Mouse (Mus musculus) small intestine, adult 2 months (tissue): ENCODE data around the gene Rabggta. TPM values are rescaled to one million over a fixed set of nuclear protein-coding genes. Genes with fewer than 3 reads are reported as not detected.
A peak's percentile ranks its signal among the peaks of the same experiment; 100 is the strongest.

Source experiments
- H3K27ac ChIP-seq: fragments of 200-500 bp; 2 replicates; pipeline ENCODE4 v1.5.1; 2012; ENCODE audit warnings: low read depth, low read length, control low read depth, inconsistent platforms; ENCODE audit not compliant: insufficient read depth
- H3K27me3 ChIP-seq: fragments of 200-500 bp; 2 replicates; pipeline ENCODE4 v1.6.1; 2012; ENCODE audit warnings: mild to moderate bottlenecking, moderate library complexity, low read length, inconsistent platforms; ENCODE audit not compliant: control insufficient read depth, insufficient read depth
- H3K36me3 ChIP-seq: fragments of 200-500 bp; 2 replicates; pipeline ENCODE4 v1.6.1; 2012; ENCODE audit warnings: mild to moderate bottlenecking, low read length, control low read depth, inconsistent platforms; ENCODE audit not compliant: control insufficient read depth, insufficient read depth
- H3K4me1 ChIP-seq: fragments of 200-500 bp; 2 replicates; pipeline ENCODE4 v1.6.1; 2012; ENCODE audit warnings: low read length, inconsistent platforms, mixed read lengths; ENCODE audit not compliant: control insufficient read depth, insufficient read depth, insufficient read length
- H3K4me3 ChIP-seq: fragments of 200-500 bp; 2 replicates; pipeline ENCODE4 v1.5.1; 2012; ENCODE audit warnings: low read depth, mild to moderate bottlenecking, control low read depth, inconsistent platforms, low read length, moderate library complexity
- CTCF ChIP-seq: fragments of 200-500 bp; IDR thresholded peaks from 2 replicates; pipeline ENCODE4 v1.5.1; 2012; ENCODE audit warnings: low read depth, mild to moderate bottlenecking, control low read depth, inconsistent platforms, low read length, moderate library complexity, mixed read lengths; ENCODE audit not compliant: insufficient replicate concordance, insufficient read length; ENCODE audit errors: extremely low read depth
- POLR2A ChIP-seq: fragments of 200-500 bp; IDR thresholded peaks from 2 replicates; pipeline ENCODE4 v1.6.1; 2012; ENCODE audit warnings: low read depth, mild to moderate bottlenecking, control low read depth, inconsistent platforms, low read length, moderate library complexity
- WGBS: fragments of 180-500 bp; shearing (Covaris S2); methylation state at CpG from one replicate; pipeline ENCODE4 v1.1.7; 2018; 5-methylcytosine and 5-hydroxymethylcytosine counted together
- polyA plus RNA-seq: library from polyadenylated mRNA; depleted of rRNA; stranded (reverse); fragments of >200 nt; gene quantifications from 2 replicates; pipeline ENCODE4 v1.2.3, GENCODE M21; 2012; rRNA removed

The Rabggta gene
- polyA plus RNA-seq, 1 experiment: 43.5 TPM

- Histone ChIP-seq H3K27ac (peak within 1 kb of the TSS; percentile 85), H3K27me3 (no peaks in the 10 kb centered on the region), H3K4me1 (peaks cover 2% of the 10 kb centered on the region), H3K36me3 (peaks cover 15% of the 10 kb centered on the region), H3K4me3 (peak within 1 kb of the TSS; percentile 83)
- TF ChIP-seq POLR2A (peak; percentile 14; the same call in 1 of the 2 replicates), CTCF (no peak)
- under 1% methylated on average over 38 of the region's 38 CpGs for WGBS
Measured at GRCm38 (mm10) chr14:55671833-55672740, 50.0 kb downstream of the Rabggta start, which contains the start of the genes Gmpr2 and Nedd8. TSS of gene Gmpr2 (plus strand) at chr14:55671941. TSS of gene Nedd8 (minus strand) at chr14:55672124.

- Histone ChIP-seq H3K27me3 (no peaks in the 10 kb centered on the region), H3K4me3 (peak overlapping the region; percentile 83), H3K36me3 (peaks cover 12% of the 10 kb centered on the region), H3K27ac (no peak overlapping the region), H3K4me1 (peaks cover 2% of the 10 kb centered on the region)
- WGBS: under 1% methylated on average over 12 of the region's 12 CpGs
- TF ChIP-seq CTCF (no peak), POLR2A (no peak)
Measured at GRCm38 (mm10) chr14:55671486-55671832, 50.6 kb downstream of the Rabggta start.

Other genes with a start within 250 kb of the Rabggta start
- 44.8 and 62.5 TPM in 2 replicates for gene Dhrs4, start 243.5 kb downstream of the Rabggta start, polyA plus RNA-seq
- gene Carmil3, start 231.6 kb downstream of the Rabggta start, polyA plus RNA-seq: 2.0 and 2.1 TPM in 2 replicates
- not detected in 2 replicates for gene Cpne6, start 211.8 kb downstream of the Rabggta start, polyA plus RNA-seq
- gene Nrl, start 197.3 kb downstream of the Rabggta start, polyA plus RNA-seq: not detected in 2 replicates
- 19.3 and 21.0 TPM in 2 replicates for gene Pck2, start 182.0 kb downstream of the Rabggta start, polyA plus RNA-seq
- 70.2 and 143 TPM in 2 replicates for gene Dcaf11, start 162.3 kb downstream of the Rabggta start, polyA plus RNA-seq
- gene A730061H03Rik, start 161.9 kb downstream of the Rabggta start, polyA plus RNA-seq: 0.32 TPM in 1 of 2 replicates, not detected in the other
- 0.46 TPM in 1 of 2 replicates, not detected in the other for gene Fitm1, start 146.6 kb downstream of the Rabggta start, polyA plus RNA-seq
- gene Psme1, start 144.1 kb downstream of the Rabggta start, polyA plus RNA-seq: 71.4 and 167 TPM in 2 replicates
- gene Emc9, start 137.0 kb downstream of the Rabggta start, polyA plus RNA-seq: 12.2 and 23.0 TPM in 2 replicates
- 85.3 and 142 TPM in 2 replicates for gene Psme2, start 131.2 kb downstream of the Rabggta start, polyA plus RNA-seq
- 28.8 and 65.8 TPM in 2 replicates for gene Rnf31, start 130.6 kb downstream of the Rabggta start, polyA plus RNA-seq
- 29.3 and 77.6 TPM in 2 replicates for gene Irf9, start 118.7 kb downstream of the Rabggta start, polyA plus RNA-seq
- 8.7 and 19.2 TPM in 2 replicates for gene Rec8, start 104.2 kb downstream of the Rabggta start, polyA plus RNA-seq
- 35.4 and 37.2 TPM in 2 replicates for gene Ipo4, start 86.3 kb downstream of the Rabggta start, polyA plus RNA-seq
- gene Gm49378, start 84.4 kb downstream of the Rabggta start, polyA plus RNA-seq: 8.6 and 9.3 TPM in 2 replicates
- gene Tm9sf1, start 78.5 kb downstream of the Rabggta start, polyA plus RNA-seq: 58.8 and 104 TPM in 2 replicates
- 0.56 and 1.1 TPM in 2 replicates for gene Tssk4, start 72.1 kb downstream of the Rabggta start, polyA plus RNA-seq
- 17.2 and 23.9 TPM in 2 replicates for gene Mdp1, start 61.8 kb downstream of the Rabggta start, polyA plus RNA-seq
- gene Gmpr2, start 50.3 kb downstream of the Rabggta start, polyA plus RNA-seq: 5.2 and 9.6 TPM in 2 replicates
- gene Nedd8, start 50.1 kb downstream of the Rabggta start, polyA plus RNA-seq: 135 and 228 TPM in 2 replicates
- gene Tinf2, start 40.4 kb downstream of the Rabggta start, polyA plus RNA-seq: 8.1 and 11.1 TPM in 2 replicates
- 0.62 and 0.89 TPM in 2 replicates for gene Tgm1, start 8.3 kb downstream of the Rabggta start, polyA plus RNA-seq
- 217 and 223 TPM in 2 replicates for gene Dhrs1, start 23.4 kb upstream of the Rabggta start, polyA plus RNA-seq
- gene Nop9, start 23.4 kb upstream of the Rabggta start, polyA plus RNA-seq: 5.9 and 8.0 TPM in 2 replicates
- 309 and 797 TPM in 2 replicates for gene Cideb, start 36.2 kb upstream of the Rabggta start, polyA plus RNA-seq
- 65.3 and 90.6 TPM in 2 replicates for gene Ltb4r2, start 39.2 kb upstream of the Rabggta start, polyA plus RNA-seq
- 25.3 and 26.4 TPM in 2 replicates for gene Ltb4r1, start 43.7 kb upstream of the Rabggta start, polyA plus RNA-seq
- gene Adcy4, start 61.8 kb upstream of the Rabggta start, polyA plus RNA-seq: 3.3 and 6.1 TPM in 2 replicates
- gene Ripk3, start 66.6 kb upstream of the Rabggta start, polyA plus RNA-seq: 24.7 and 42.1 TPM in 2 replicates
- 5.8 and 7.6 TPM in 2 replicates for gene Nfatc4, start 100.9 kb upstream of the Rabggta start, polyA plus RNA-seq
- 1.4 and 1.8 TPM in 2 replicates for gene Nynrin, start 131.7 kb upstream of the Rabggta start, polyA plus RNA-seq
- gene Cbln3, start 162.1 kb upstream of the Rabggta start, polyA plus RNA-seq: 0.56 and 0.61 TPM in 2 replicates
- gene Khnyn, start 162.7 kb upstream of the Rabggta start, polyA plus RNA-seq: 12.6 and 32.7 TPM in 2 replicates
- gene Sdr39u1, start 178.0 kb upstream of the Rabggta start, polyA plus RNA-seq: 17.8 and 34.0 TPM in 2 replicates
- gene Cma1, start 222.4 kb upstream of the Rabggta start, polyA plus RNA-seq: 0.60 TPM in 1 of 2 replicates, not detected in the other
- gene Cma2, start 228.7 kb upstream of the Rabggta start, polyA plus RNA-seq: 0.86 TPM in 1 of 2 replicates, not detected in the other